Mouse (Mus musculus) kidney, postnatal 36 days (tissue): ENCODE results near the gene Prkce.
A peak's percentile ranks its signal among the peaks of the same experiment; 100 is the strongest.

ENCODE experiments used
- DNase-seq, 2 experiments: peaks; one replicate each; pipeline ENCODE4 v3.0.0; 2021 to 2022; ENCODE audit warnings: mixed read lengths in 2 of 2

Prkce gene

GRCm38 (mm10) chr17:86261067-86261466, 93.5 kb downstream of the Prkce start:
- DNase-seq: no peak

- DNase-seq: no peak
Observed at GRCm38 (mm10) chr17:86263985-86264649, 96.5 kb downstream of the Prkce start.

- DNase-seq: no peak
Observed at GRCm38 (mm10) chr17:86266051-86266450, 98.5 kb downstream of the Prkce start.

GRCm38 (mm10) chr17:86267126-86267760, 99.7 kb downstream of the Prkce start:
- DNase-seq: no peak

GRCm38 (mm10) chr17:86269639-86270038, 102.1 kb downstream of the Prkce start:
- DNase-seq: no peak

- no peak for DNase-seq
Observed at GRCm38 (mm10) chr17:86270523-86270922, 102.9 kb downstream of the Prkce start.

GRCm38 (mm10) chr17:86271277-86271676, 103.7 kb downstream of the Prkce start:
- DNase-seq: no peak

GRCm38 (mm10) chr17:86272961-86273360, 105.4 kb downstream of the Prkce start:
- DNase-seq: no peak

- no peak for DNase-seq
Observed at GRCm38 (mm10) chr17:86273566-86274349, 106.2 kb downstream of the Prkce start.

GRCm38 (mm10) chr17:86274350-86274744, 106.8 kb downstream of the Prkce start:
- DNase-seq: no peak

- no peak for DNase-seq
Observed at GRCm38 (mm10) chr17:86276381-86276780, 108.8 kb downstream of the Prkce start.

GRCm38 (mm10) chr17:86277032-86277798, 109.6 kb downstream of the Prkce start:
- DNase-seq: no peak

- no peak for DNase-seq
Observed at GRCm38 (mm10) chr17:86277999-86278526, 110.5 kb downstream of the Prkce start.

- no peak for DNase-seq
Observed at GRCm38 (mm10) chr17:86279751-86280150, 112.2 kb downstream of the Prkce start.

GRCm38 (mm10) chr17:86283741-86284140, 116.2 kb downstream of the Prkce start:
- DNase-seq: peak; percentile 54 to 55

- DNase-seq: no peak
Observed at GRCm38 (mm10) chr17:86285058-86285457, 117.5 kb downstream of the Prkce start.

GRCm38 (mm10) chr17:86286747-86287271, 119.2 kb downstream of the Prkce start:
- DNase-seq: peak; percentile 87 to 91

- no peak for DNase-seq
Observed at GRCm38 (mm10) chr17:86292711-86293110, 125.1 kb downstream of the Prkce start.

- peak; percentile 77 to 79 for DNase-seq
Observed at GRCm38 (mm10) chr17:86293247-86293744, 125.7 kb downstream of the Prkce start.

- no peak for DNase-seq
Observed at GRCm38 (mm10) chr17:86299576-86299975, 132.0 kb downstream of the Prkce start.

- peak in 1 of 2 experiments; percentile 60 for DNase-seq
Observed at GRCm38 (mm10) chr17:86300774-86301595, 133.4 kb downstream of the Prkce start.
